ENCODE assay signal across 12 mouse cellular contexts in the genomic region with DNA sequence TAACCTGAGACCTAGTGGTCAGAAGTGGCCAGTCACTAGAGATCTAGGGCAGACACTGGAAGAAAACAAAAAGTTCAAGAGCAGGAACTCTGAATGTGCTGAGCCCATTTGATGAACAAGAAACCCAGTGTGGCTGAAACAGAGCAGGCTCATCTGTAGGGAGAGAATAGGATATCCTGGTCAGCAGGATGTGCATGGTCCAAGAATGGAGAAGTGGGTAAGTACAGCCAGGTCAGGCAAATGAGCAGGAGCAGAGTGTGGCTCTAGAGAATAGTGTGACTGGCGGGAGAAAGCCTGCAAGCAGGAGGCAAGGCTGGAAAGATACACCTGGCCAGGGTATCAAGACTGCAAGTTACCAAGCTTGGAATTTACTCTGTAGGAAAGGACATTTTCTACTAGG. TPM values are rescaled to one million over a fixed set of nuclear protein-coding genes. Genes with fewer than 3 reads are reported as not detected.
"Had no signal": no experiment of that assay in that cellular context is flagged by ENCODE, and none has a peak within 500 bp of the region (broad histone marks: within the 10 kb centered on the region; RNA-seq: fewer than 3 reads in every experiment).

No protein-coding gene starts in this region.

- H3K4me3 ChIP-seq: left cerebral cortex, adult 2 months; limb, embryonic 10.5 days; midbrain, embryonic 15.5 days had no signal

- DNase-seq: kidney, postnatal 36 days; lung, adult 18-20 months; right cerebral cortex, postnatal 14 days; thymus, adult 18-20 months; thymus, postnatal 14 days had no signal

- H3K4me1 ChIP-seq: midbrain, embryonic 15.5 days had no signal

- H3K4me2 ChIP-seq: midbrain, embryonic 11.5 days; midbrain, embryonic 15.5 days had no signal

- H3K36me3 ChIP-seq: limb, embryonic 10.5 days; midbrain, embryonic 15.5 days had no signal

- H3K27ac ChIP-seq: limb, embryonic 10.5 days; midbrain, embryonic 15.5 days had no signal

- H3K9ac ChIP-seq: midbrain, embryonic 15.5 days had no signal

- ATAC-seq: hindbrain, embryonic 16.5 days; inflammation-experienced regulatory T-cells, adult 6 months; intestine, postnatal 0 days; midbrain, embryonic 15.5 days had no signal

- H3K9me3 ChIP-seq: limb, embryonic 10.5 days; midbrain, embryonic 15.5 days had no signal

- H3K27me3 ChIP-seq: midbrain, embryonic 15.5 days had no signal

RNA-seq across cellular contexts. Expression of a gene that starts 7.4 kb away (rescaled TPM):
- polyA plus RNA-seq: inflammation-experienced regulatory T-cells, adult 6 months had no signal
